Mouse (Mus musculus) embryonic fibroblast, embryonic 13.5 days (primary cell): ENCODE data around the gene Mtmr14. TPM values are rescaled to one million over a fixed set of nuclear protein-coding genes. Genes with fewer than 3 reads are reported as not detected.

ENCODE experiments used
- H3K27ac ChIP-seq: 2 replicates; pipeline ENCODE4 v1.5.1; 2012; ENCODE audit warnings: low read length, control low read depth, inconsistent platforms; ENCODE audit not compliant: insufficient read depth
- H3K4me1 ChIP-seq: 2 replicates; pipeline ENCODE4 v1.6.1; 2011; ENCODE audit warnings: low read length; ENCODE audit not compliant: control insufficient read depth, insufficient read depth
- H3K4me3 ChIP-seq: 2 replicates; pipeline ENCODE4 v1.5.1; 2011; ENCODE audit warnings: mild to moderate bottlenecking, control low read depth, low read length; ENCODE audit not compliant: insufficient read depth
- CTCF ChIP-seq: IDR thresholded peaks from 2 replicates; pipeline ENCODE4 v1.5.1; 2011; ENCODE audit warnings: mild to moderate bottlenecking, control low read depth, low read length, moderate library complexity, borderline replicate concordance; ENCODE audit not compliant: insufficient read depth
- POLR2A ChIP-seq: IDR thresholded peaks from 2 replicates; pipeline ENCODE4 v1.6.1; 2011; ENCODE audit warnings: low read depth, mild to moderate bottlenecking, control low read depth, low read length, moderate library complexity
- polyA plus RNA-seq: library from polyadenylated mRNA; stranded (reverse); fragments of >200 nt; gene quantifications from 2 replicates; pipeline ENCODE4 v1.2.4, GENCODE M21; 2011; ENCODE audit warnings: low read depth; ENCODE audit not compliant: missing spikeins, insufficient read length

Mtmr14 gene
- polyA plus RNA-seq, 1 experiment: 19.7 TPM

DNA sequence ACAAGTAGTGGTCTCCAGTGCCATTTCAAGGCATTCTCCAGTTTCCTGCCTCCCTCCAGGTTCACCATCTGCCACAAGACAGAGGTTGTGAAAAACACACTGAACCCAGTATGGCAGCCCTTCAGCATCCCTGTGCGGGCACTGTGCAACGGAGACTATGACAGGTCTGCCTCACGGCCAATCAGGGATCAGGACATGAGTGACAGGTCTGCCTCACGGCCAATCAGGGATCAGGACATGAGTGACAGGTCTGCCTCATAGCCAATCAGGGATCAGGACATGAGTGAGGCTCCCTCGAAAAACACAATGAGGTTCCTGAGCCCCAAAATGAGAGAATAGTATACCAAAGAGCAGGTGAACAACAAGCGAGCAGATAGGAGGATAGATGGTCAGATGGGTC, 52.7 kb downstream of the Mtmr14 start:
- H3K4me3 ChIP-seq: no peak overlapping the region
- TF ChIP-seq POLR2A (no peak), CTCF (no peak)

DNA sequence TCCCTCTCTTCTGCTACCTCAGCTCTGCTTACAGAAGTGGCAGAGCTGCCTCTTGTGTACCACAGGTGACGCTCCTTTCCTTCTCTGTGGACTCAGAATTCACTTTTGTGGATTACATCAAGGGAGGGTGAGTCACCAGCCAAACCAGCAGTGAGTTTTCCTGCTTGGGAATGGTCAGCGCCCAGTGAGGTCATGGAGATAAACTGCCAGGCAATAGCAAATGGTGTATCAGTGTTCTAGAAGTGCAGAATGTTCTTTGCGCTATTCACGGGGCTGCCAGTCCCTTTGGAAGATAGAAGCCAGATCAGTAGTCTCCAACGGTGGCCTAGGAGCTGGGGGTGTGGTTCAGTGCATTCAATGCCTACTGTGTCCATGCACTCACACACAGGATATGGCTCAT, 55.3 kb downstream of the Mtmr14 start:
- no peaks in the 10 kb centered on the region for H3K4me1 ChIP-seq
- no peak overlapping the region for H3K4me3 ChIP-seq
- TF ChIP-seq POLR2A: no peak
- TF ChIP-seq CTCF: no peak

More for the DNA sequence above, 52.7 kb downstream of the Mtmr14 start:
- Histone ChIP-seq H3K4me1 (no peaks in the 10 kb centered on the region), H3K27ac (no peak overlapping the region)

DNA sequence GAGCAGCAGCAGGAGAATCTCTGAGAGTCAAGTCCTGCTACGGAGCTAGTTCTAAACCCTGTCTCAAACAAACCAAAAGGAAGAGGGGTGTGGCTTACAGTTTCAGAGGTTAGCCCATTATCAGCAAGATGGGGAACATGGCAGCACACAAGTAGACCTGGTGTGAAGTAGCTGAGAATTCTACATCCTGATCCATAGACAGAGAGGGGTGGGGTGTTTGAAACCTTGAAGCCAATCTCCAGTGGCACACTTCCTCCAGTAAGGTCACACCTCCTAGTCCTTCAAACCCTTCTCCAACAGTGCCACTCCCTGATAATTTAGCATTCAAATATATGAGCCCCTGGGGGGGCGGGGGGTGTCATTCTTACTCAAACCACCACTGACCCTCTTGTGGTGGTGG, 58.4 kb downstream of the Mtmr14 start:
- Histone ChIP-seq H3K4me1 (no peaks in the 10 kb centered on the region), H3K4me3 (no peak overlapping the region), H3K27ac (no peak overlapping the region)
- TF ChIP-seq POLR2A (no peak), CTCF (no peak)

More for the DNA sequence above, 55.3 kb downstream of the Mtmr14 start:
- no peak overlapping the region for H3K27ac ChIP-seq

DNA sequence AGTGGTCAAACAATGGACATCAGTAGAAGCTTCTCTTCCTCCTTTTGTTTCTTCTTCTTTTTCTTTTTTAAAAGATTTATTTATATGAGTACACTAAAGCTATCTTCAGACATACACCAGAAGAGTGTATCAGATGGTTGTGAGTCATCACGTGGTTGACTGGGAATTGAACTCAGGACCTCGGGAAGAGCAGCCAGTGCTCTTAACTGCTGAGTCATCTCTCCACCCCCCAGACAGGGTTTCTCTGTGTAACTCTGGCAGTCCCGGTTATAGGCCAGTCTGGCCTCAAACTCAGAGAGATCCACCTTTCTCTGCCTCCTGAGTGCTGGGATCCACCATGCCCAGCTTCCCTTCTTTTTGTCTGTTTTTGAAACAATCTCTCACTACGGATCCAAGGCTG, 59.0 kb downstream of the Mtmr14 start:
- no peak for TF ChIP-seq CTCF
- no peak for TF ChIP-seq POLR2A
- Histone ChIP-seq H3K4me3 (no peak overlapping the region), H3K4me1 (no peaks in the 10 kb centered on the region), H3K27ac (no peak overlapping the region)

DNA sequence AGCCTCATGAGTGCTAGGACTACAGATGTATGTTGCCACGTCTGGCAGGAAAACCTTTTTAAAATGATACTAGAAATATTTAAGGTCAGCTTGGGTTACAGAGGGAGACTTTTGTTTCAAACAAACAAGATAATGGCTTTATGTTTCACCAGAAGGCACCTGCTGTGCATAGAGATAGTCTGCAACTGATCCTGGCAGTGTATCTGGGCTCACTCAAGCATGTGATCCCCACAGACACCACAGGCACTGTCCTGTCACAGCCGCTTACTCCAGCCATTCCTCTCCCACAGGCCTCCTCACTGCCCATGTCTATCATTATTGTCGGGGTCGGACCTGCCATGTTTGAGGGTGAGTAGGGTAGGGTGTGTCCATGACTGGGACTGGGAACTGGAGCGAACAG, 63.7 kb downstream of the Mtmr14 start:
- H3K4me3 ChIP-seq: no peak overlapping the region
- no peak for TF ChIP-seq POLR2A
- TF ChIP-seq CTCF: no peak
- H3K27ac ChIP-seq: no peak overlapping the region
- H3K4me1 ChIP-seq: no peaks in the 10 kb centered on the region

DNA sequence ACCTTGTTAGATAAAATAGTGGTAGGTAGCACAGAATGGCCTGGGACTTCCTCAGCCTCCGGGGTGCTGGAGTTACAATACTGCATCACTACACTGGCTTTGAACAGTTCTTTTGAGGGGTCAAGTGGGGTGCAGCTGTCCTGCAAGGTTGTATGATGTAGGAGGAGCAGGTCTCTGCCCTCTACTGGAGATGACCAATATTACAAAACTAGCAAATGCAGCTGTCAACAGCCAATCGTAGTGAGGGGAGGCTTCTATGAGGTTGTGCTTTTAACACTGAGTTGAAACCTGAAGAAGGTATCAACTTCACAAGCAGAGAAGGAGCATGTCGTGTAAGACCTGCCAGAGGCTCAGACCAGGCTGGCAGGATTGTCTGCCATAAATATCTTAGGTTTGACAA, 64.6 kb downstream of the Mtmr14 start:
- H3K4me3 ChIP-seq: no peak overlapping the region
- H3K27ac ChIP-seq: no peak overlapping the region
- TF ChIP-seq POLR2A: no peak
- no peak for TF ChIP-seq CTCF
- H3K4me1 ChIP-seq: no peaks in the 10 kb centered on the region

DNA sequence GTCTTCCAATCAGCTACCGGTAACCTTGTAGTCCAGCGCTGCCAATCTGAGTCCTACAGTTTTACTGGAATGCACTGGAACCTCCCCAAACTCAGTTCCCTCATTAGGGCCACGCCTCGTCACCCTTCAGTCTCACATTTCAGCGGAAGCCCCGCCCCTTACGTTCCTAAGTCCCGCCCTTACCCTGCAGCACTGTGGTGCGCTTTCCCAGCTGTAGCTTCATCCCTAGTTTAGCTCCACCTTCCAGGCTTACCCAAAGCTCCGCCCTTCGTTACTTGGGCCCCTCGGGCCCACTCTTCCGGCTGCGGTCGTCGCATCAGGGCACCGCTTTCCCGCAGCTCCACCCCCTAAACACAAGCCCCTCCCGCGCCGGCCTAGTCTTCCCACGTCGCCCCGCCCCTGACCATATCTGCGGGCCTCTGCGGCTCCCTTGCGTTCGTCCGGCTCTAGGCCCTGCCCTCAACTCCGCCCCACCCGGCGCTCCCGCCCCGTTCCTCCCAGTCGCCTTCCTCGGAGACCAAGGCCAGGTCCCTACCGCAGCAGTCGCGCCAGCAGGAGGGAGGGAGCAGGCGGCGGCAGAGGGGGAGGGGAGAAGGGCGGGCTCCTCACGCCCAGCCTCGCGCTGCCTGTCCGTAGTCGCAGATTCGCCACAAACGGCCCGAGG, 68.8 kb downstream of the Mtmr14 start:
- TF ChIP-seq CTCF: no peak
- TF ChIP-seq POLR2A: peak; percentile 45; the same call in 1 of the 2 replicates
- Histone ChIP-seq H3K27ac (peak overlapping the region; percentile 100), H3K4me1 (peaks cover 4% of the 10 kb centered on the region; the same call in 1 of the 2 replicates), H3K4me3 (peak overlapping the region; percentile 96)

DNA sequence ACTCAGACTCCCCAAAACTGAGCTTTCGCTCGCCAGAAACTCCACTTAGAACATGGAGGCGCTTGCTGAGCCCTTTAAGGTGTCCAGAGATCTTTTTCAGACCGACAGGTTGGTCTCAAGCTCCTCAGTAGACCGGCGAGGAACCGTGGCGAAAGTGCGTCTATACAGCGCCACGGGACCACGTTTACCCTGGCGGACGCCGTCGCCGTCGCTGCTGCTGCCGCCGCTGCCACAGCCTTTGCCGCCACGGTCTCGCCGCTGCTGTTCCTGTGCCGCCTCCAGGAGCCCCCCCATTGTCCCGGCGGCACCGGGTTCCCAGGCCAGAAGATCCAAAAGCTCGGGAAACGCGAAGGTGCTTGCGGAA, 69.3 kb downstream of the Mtmr14 start, which contains the start of gene Brpf1:
Gene Brpf1, plus strand, starts transcription at position 152 of the 364 bp plus-strand sequence.
- TF ChIP-seq POLR2A: peak; percentile 62
- no peak for TF ChIP-seq CTCF
- peak within 1 kb of the TSS; percentile 100 for H3K27ac ChIP-seq

DNA sequence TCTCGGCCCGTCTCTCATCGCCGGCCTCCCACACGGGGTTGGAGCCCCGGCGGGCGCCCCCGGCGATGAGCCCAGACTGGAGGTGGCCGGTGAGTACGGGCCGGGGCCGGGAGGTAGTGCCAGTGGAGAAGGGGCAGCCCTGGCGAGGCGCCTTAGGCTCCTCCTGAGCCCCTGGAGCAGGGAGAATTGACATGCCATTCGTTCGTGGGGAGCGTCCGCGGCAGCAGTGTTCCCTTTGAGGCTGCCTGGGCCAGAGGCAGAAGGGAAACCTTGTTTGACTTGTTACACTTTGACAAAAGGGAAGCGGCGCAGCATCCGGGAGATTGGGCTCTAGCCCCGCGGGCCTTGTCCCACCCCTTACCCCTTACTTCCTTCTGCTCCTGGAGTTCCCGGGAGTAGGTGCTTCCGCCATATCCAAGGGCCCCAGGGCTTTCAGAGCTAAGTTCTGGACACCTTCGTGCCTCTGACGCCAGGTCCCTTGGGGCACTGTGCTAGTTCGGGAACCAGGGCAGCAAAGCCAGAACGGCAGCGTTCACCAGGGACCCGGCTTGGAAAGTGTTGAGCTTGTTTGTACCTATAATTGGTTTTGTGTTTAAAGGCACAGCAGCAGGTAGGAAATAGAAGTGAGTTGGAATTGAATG, 70.0 kb downstream of the Mtmr14 start:
- Histone ChIP-seq H3K4me3 (peak overlapping the region; percentile 96), H3K4me1 (peaks cover 4% of the 10 kb centered on the region; the same call in 1 of the 2 replicates), H3K27ac (peak overlapping the region; percentile 100)
- TF ChIP-seq CTCF: no peak
- TF ChIP-seq POLR2A: no peak

More for the DNA sequence above, 69.3 kb downstream of the Mtmr14 start, which contains the start of gene Brpf1:
- Histone ChIP-seq H3K4me3 (peak within 1 kb of the TSS; percentile 96), H3K4me1 (peaks cover 4% of the 10 kb centered on the region; the same call in 1 of the 2 replicates)

DNA sequence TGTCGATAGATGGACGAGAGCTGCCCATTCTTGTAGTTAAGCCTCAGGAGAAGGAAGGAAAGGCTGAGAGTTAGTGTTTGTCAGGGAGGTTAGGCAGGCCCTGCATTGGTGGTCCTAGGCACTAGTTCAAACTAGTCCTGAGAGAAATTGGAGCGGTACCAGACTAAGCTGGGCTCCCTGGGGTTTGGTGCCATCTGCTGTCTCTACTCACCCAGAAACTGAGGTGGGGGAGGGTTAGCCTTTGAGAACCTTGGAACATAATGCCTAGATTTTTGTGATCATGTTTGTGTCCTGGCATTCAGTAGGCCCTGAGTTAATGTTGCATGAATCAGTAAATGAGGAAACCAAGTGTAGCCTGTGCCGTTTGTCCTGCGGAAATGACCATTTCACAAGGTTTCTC, 70.5 kb downstream of the Mtmr14 start:
- no peak for TF ChIP-seq POLR2A
- no peak for TF ChIP-seq CTCF
- peak overlapping the region; percentile 100 for H3K27ac ChIP-seq
- H3K4me3 ChIP-seq: peak overlapping the region; percentile 96
- peaks cover 4% of the 10 kb centered on the region; the same call in 1 of the 2 replicates for H3K4me1 ChIP-seq
